Mouse (Mus musculus): ENCODE results near the gene Uspl1.

Gene Uspl1

DNA sequence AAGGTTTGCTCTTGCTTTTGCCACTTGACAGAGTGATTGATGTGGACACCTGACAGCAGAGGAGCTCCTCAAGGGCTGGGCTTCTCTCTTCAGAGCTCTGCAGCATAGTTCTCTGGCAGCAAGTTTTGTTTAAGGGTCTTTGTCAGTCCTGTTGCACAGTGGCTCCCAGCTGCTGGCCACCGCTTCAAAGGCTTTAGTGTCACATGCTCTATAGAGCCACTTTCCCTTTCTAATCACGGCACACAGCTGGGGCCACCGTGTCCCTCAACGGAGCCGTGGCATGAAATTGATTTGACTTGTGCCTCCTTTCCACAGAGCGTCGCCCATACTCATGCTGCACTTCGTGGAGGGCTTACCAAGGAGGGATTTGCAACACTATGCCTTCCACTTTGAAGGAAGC, 25.2 kb downstream of the Uspl1 start:
- no peak for DNase-seq (ENCODE audit: low read depth, low spot score)

DNA sequence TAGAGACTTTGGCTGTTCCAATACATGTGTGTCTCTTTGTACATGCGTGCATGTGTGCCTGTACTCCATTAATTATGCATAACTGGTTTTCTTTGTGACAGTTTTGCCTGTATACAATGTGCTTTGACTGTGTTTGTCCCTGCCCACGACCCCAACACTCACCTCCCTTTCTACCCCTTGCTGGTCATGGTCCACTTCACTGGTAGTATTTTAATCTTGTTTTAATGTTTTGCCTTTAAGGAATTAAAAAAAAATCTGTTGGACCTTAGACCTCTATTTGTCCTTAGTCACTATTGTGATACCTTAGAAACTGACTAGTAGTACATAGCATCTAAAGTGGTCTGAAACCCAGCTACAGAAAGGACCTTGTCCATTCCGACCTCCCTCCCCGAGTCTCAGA, 26.9 kb downstream of the Uspl1 start:
- no peak for DNase-seq (ENCODE audit: low read depth, low spot score)

DNA sequence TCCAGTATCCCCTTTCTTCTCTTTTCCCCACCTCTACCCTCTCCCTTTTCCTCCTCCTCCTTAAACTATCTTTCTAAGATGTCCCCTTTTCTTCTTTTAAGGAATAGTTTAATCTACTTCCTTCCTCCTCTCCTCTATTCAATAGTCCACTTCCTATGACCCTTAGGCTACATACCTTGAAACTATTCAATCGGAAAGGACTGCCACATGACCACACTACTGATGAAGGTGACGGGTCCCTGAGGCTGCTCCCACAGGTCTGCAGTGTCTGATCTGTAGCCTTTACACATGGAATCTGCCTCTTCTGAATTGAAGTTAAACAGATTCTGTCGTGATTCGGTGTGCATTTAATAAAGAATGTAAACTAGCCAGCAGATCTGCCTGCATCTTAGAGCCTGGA, 28.7 kb downstream of the Uspl1 start:
- DNase-seq (ENCODE audit: low read depth, low spot score): no peak

DNA sequence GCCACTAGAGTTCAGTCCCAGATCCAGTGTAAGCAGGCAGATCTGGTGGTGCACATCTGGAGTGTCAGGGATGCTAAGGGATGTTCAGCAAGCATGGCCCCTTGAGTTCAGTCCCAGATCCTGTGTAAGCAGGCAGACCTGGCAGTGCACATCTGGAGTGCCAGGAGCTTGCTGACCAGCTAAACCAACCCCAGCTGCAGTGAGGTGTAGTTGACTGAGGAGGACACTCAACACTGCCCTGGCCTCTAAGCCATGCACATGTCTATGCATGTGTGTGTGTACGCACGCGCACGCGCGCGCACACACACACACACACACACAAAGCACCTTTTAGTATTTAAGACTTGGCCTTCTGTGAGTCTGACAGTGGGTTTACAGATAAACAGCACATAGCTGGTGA, 31.4 kb downstream of the Uspl1 start:
- no peak for DNase-seq (ENCODE audit: low read depth, low spot score)

DNA sequence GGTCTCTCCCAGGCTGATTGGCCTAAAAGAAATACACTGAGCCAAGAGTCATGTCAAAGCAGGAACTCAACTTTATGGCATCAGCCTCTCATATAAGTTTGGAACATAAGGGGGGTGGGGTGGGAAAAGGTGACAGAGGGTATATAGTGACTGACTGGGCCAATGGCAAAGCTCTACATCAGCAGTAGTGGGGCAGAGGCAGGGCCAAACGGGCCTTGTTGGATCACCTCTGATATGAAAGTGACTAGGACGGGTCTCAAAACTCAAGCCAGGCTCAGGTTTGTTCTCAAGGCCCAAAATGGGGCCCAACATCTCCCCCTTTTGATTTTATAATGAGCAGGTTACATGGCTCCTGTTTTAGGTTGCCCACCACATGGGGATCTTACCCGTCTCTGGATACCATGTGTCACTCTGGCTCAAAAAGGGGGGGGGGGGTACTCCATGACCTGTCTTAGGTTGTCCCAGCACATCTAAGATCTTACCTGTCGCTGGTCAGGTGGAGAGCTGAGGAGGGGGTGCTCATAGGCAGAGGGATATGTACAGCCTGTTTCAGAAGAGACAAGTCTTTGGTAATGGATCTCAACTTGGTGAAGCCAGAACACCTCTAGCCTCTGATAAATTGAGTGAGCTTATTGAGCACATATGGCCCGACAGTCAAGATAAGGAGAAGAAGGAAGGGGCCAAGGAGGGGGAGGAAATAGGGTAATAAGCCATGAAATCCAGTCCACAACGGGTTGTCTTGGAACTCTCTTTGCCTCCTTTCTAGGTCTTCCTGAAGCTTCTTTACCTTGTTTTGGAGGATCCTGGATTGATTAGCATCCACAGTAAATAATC, 33.6 kb downstream of the Uspl1 start:
- no peak for DNase-seq (ENCODE audit: low read depth, low spot score)

DNA sequence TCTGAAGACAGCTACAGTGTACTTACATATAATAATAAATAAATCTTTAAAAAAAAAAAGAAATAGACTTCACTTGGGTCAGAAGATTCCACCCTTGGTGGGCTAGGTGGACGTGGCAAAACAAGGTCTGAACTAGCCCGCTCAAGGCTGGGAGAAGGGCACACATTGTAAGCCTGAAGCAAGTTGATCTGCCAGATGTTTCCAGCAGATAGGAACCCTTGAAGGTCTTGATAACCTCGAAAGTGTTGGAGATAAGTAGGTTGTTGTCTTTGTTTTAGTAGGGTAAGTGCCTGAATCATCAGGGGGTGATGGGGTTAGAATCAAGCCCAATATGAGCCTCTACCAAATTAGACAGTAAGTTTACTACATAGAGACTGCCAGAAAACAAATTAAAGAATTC, 35.3 kb downstream of the Uspl1 start:
- no peak for DNase-seq (ENCODE audit: low read depth, low spot score)

DNA sequence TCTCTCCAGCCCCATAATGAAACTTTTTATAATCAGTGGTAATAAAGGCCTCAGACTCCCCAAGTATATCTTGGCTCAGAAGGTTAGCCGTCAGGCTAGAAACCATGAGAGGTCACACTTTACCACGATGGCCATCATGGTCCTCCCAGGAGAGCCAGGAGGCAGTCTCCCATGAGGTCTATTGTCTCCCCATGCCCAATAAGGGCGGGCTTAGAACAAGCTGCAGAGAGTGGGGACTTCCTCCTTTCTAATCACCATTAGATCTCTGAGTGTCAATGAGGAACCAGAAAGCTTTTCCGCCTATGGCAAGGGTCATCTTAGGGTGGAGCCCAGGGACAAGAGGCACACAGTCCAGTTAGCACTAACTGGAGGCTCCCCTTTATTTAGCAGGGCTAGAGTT, 37.2 kb downstream of the Uspl1 start:
- DNase-seq (ENCODE audit: low read depth, low spot score): no peak

DNA sequence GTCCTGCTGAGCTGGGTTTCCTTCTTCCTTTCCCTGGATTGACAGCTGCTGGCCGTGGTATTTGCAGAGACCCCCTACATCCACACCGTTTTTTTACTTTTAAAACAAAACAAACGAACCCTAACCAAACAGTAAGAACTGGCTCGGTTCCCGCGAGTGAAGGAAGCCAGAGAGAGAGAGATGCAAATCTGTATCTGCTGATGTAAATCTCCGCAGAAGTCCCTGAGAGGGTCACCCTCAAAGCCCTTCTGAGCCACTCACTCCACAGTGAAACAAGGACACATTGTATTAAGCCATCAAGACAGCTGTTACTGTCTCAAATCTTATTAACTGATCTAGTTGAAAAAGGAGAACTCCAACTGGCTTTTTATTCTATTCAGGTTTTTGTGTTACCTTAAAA, 40.5 kb downstream of the Uspl1 start:
- peak; percentile 29 for DNase-seq (ENCODE audit: low read depth, low spot score)

DNA sequence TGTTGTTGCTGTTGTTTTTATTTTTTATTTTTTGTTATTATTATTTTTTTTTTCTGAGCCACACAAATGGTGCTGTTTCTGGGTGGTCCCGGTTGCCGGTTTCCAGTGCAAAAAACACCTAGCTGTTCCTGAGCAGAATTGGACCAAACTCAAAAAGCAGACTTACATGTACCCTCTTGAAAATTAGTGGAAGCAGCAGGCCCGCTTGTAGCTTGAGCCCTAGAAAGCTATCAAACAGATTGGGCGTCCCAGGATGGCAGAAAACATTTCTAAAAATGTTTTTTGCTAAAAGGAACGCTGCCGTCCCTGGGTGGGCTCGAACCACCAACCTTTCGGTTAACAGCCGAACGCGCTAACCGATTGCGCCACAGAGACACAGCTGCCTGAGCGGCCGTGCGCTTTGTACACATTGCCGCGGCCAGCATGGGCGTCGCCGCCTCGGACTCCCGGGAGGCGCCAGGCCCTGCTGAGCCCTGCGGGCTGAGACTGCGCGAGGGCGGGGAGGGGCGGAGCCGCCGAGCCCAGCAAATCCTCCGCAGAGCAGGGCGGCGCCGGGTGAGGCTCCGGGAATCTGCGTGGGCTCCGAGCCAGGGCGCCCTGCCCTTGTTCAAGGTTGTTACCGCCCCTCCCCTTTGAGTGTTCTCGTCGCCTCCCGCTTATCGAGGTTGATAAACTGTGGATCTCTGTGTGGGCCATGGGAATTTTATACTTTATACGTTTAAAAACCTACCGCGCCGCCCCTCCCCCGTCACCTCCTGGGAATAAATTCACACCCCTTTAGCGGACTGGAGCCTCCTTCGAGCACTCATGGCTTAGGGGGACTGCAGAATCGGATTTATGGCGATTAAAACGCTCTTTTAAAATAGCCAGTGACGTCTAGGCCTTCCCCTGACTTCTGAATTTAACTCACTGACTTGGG, 44.8 kb downstream of the Uspl1 start:
- DNase-seq (ENCODE audit: low read depth, low spot score): peak; percentile 96

DNA sequence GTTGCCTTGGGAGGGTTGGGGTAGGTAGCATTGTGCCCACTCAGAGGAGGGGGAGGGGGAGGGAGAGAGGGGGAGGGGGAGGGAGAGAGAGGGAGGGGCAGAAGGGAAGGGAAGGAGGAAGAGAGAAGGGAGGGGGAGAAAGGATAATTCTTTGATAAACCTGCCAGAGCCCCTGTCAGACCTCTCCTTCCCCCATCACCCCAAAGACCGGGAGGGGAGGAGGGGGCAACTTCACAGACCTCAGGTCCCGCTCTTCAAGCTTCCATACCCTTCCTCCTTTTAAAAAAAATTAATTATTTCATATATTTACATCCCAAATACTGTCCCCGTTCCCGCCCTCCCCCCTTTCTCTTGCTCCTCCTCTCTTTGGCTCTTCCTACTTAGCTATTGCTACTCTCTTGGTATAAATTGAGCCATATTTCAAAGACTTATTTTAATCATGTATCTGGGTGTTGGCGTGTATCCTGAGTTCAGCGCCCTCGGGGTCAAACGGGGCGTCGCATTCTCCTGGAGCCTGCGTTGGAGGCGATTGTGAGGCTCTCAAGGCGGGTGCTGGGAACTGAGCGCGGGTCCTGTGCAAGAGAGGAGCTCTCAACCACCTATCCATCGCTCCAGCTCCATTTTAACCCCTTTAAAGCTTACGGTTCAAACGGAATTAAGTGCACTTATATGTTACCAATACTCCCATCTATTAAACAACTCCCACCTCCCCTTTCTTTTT, 45.6 kb downstream of the Uspl1 start:
- no peak for DNase-seq (ENCODE audit: low read depth, low spot score)

DNA sequence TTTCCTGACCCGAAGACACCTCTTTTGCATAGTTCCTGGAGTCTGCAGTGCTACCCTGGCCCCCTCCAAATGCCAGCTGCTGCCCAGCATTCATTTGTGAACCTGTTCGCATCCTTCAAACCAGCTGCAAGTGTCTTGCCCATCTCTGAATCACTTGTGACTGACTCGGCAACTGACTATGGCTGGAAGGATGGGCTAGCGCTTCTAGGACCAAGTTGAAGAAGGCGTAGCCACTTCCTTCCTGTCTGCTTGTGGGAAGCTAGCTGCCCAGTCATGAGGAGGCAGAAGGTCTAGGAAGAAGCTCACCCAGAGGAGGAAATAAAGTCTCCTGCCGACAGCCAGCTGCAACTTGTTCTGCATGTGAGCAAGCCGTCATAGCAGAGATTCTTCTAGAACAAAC, 50.9 kb downstream of the Uspl1 start:
- DNase-seq (ENCODE audit: low read depth, low spot score): no peak

DNA sequence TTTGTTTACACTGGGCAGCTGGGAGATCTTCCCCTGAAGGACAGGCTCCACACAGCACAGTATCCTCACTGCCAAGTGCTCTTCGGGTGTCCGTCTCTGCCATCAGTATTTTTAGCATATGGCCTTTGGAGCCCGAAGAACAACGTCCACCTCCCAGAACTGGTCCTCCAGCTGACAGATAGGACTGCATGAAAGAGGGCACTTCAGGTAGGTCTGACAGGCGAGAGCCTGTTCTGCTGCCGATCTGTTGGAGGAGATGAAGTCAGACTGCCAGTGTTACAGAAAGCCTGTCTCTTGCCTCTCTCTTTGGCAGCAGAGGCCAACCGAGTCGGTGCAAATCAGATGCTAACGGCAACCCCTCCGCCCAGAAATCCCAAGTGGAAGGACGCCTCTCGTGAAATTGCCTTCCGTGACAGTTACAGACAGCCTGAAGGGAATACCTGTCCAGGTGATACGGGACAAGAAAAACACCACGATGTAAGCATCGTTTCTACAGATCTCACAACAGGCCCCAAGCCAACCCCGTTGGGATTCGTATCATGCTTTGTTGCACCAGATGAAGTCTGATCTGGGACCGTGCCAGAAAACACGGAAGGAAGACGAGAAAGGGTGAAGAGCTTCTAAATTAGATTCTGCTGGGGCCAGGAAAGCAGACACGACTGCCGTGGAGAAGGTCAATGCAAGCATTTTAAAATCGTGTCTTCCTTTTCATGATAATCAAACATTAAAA, 53.2 kb downstream of the Uspl1 start:
- DNase-seq (ENCODE audit: low read depth, low spot score): no peak

DNA sequence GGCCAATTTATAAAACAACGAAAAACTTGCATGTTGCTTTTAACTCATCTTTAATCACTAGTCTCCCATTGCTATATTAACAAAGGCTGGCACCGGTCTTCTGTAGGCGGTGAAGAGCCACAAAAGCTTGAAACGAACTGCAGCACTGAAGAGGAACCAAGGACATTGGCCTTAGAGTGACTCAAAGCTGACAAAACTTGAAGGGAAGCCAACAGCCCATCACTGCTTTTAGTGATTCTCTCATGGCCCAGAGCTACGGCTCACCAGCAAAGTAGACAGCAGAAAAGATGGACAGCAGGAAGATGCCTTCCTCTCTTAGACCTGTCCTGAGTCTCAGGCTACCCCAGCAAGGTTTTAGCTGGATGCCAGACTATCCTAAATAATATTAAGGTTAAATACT, 58.3 kb downstream of the Uspl1 start:
- no peak for DNase-seq (ENCODE audit: low read depth, low spot score)

DNA sequence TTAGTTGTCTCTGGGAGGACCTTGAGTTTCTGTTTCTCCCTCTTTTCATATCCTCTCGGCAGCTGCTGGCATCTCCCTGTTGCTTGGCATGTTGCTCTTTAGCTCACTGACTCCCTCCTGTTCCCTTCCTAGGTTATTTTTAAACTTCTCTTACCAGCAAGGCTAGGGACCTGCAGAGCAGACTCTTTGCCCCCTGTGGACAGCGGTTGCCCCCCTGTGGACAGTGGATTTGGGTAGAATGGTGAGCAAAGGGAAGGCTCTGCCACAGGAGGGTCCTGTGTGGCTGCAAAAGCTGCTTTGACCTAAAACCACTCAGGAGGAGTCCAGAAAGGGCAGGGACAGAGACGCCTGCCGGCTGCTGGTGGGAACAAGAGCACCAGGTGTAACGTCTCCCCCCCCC, 58.9 kb downstream of the Uspl1 start:
- no peak for DNase-seq (ENCODE audit: low read depth, low spot score)

DNA sequence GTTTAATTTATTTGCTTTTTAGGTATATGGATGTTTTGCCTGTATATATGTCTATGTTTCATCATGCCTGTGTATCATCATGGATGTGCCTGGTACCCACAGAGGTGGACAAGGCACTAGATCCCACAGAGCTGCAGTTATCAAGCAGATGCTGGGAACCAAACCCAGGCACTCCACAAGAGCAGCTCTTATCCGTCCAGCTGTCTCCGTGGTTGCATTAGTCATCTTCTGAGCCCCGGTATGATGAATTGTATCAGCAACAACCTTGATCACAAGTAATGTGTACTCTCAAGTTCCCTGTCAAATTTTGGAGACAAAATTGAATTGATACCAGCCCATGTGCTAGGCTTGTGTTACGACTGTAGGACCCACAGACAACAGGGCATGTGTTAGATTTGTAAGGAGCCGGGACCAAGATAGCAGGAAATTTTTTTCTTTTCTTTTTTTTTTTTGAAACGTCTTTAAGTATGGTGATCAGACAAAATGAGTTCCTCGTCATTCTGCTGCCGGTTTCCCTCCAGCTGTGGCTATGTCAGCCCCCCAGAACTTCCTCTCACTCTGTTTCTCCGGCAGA, 61.3 kb downstream of the Uspl1 start:
- no peak for DNase-seq (ENCODE audit: low read depth, low spot score)

DNA sequence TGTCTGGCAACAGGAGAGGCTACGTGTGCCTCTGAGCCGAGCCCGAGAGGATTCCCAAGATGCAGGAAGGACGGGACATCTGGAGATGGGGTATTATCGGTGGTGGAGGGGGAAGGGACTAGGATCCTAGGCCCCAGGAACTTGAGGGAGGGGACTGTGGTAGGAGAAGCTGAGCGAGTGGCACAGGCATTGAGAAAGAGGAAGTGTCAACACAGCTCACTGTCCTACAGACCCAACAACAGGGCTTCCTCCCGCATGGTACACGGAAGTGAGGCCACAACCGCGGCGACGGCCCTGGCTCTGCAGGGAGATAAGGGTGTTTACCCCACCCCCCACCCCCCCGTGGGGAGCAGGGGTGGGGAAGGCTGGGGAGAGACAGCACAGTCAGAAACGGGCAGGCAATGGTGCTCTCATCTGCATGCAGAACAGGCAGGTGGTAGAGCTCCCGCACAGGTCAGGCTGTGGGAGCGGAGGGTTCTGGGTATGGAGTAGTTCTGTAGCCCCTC, 61.9 kb downstream of the Uspl1 start:
- no peak for DNase-seq (ENCODE audit: low read depth, low spot score)

DNA sequence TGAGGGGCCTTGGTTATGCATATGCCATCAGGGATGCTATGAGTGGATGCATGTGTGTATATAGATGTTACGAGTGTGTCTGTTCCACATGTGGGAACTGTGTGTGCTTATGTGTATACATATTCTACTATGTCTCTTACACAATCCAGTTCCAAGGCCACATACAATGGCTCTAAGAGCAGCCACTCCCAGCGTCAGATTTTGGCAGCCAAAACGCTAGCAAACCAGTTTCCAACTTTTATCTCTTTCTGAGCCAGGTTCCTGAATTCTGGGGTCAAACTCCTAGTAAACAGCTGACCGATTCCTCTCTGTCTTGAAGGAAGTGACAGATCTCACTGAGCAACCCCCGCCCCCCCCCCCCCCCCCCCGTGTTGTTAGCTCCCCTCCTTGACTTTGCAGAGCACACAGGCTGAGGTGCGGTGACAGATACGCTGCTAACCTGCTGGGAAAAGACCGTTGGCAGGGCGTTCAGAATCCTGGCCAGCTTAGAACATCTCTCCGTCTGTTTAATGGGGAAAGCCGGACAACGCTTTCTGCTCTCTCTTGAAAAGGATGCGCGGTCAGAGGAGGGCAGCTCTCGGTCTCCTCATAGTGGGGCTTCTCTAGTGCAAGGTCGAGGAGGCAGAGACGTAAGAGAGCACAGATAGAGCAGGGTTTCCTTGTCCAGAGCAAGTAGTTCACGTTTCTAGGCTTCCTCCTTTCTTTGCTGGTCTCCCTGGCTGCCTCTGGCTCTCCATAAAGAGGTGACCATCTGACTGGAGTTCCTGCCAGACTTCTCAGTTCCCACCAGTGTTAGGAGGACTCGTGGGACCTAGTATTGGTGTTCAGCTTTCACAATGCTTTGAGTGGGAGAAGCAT, 63.1 kb downstream of the Uspl1 start:
- DNase-seq (ENCODE audit: low read depth, low spot score): no peak

DNA sequence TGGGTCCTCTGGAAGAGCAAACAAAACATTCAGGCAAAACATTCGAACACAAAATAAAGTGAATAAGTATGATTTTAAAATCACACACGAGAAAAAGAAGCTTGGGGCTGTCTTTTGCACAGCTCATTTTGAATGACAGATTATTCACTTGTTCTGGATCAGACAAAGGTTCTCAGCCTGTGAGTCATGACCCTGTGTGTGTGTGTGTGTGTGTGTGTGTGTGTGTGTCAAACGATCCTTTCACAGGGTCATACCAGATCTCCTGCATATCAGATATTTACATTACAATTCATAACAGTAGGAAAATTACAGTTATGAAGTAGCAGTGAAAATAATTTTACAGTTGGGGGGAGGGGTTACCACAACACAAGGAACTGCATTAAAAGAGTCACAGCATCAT, 68.2 kb downstream of the Uspl1 start:
- DNase-seq (ENCODE audit: low read depth, low spot score): no peak

DNA sequence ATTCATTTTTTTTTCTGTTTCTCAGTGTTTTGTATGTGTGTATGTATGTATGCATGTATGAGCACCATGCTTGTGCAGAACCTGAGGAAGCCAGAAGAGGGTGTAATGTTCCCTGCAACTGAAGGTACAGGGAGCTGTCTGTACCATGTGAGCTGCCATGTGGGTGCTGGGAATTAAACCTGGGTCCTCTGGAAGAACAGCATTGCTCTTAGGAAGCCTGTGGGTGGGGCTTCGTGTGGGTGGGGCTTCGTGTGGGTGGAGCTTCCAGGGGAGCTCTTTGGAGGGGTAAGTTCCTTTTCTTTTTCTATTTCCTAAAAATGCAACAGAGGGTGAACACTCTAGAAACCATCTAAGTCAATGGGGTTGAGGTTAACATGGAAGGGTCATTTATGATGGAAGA, 69.3 kb downstream of the Uspl1 start:
- no peak for DNase-seq (ENCODE audit: low read depth, low spot score)

DNA sequence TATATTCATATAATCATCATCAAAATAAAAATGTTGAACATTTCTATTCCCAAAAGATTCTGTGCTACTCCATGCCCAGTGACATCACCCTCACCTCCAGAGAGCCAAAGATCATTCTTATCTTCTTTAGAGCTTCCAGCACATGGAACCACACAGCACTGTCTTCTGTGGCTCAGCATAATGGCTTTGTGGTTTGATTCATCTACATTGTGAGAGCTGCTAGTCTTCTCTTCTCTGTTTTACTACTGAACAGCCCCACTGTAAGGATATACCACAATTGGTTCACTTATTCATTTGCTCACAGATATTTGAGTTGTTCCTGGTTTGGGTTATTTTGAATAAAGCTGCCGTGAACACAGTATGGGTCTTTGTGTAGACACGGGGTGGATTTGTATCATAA, 71.4 kb downstream of the Uspl1 start:
- DNase-seq (ENCODE audit: low read depth, low spot score): no peak

Measured in retina, postnatal 7 days (tissue).